ENCODE assay signal across 8 mouse cellular contexts in the genomic region with DNA sequence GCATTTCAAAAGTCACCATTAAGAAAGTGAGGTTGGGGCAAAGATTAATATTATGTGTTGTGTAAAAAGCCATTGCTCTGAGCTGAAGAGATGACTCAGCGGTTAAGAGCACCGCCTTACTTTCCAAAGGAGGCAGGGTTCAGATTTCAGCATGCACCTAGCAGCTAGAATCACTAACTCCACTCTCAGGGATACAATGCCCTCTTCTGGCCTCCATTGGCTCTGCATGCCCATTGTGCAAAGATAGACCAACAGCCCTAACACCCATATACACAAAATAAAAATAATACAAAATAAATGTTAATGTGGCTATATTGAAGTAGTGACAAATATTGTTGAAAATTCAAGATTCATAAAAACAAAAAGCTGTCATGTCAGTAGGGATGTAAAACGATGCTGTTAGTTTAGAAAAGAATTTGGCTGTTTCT. TPM values are rescaled to one million over a fixed set of nuclear protein-coding genes. Genes with fewer than 3 reads are reported as not detected.
DNase-seq lines count a peak whose midpoint lies in the region; ATAC-seq lines count a peak whose summit lies in the region.

No protein-coding gene starts in this region.

- no peak for ATAC-seq in forebrain, embryonic 11.5 days (replicated peaks; ENCODE audit: low FRiP score)
- ATAC-seq in forebrain, embryonic 16.5 days = no peak
- peak; percentile 69 for ATAC-seq in megakaryocyte-erythroid progenitor cell, adult 5-6 weeks (replicated peaks; ENCODE audit: low FRiP score, low TSS enrichment, poor library complexity, severe bottlenecking)

- H3K9ac ChIP-seq in forebrain, embryonic 11.5 days (ENCODE audit: low read length) = no peak overlapping the region
- no peak overlapping the region for H3K9ac ChIP-seq in forebrain, embryonic 16.5 days (replicated peaks; ENCODE audit: low read depth, low read length)

- no peak overlapping the region for H3K27ac ChIP-seq in forebrain, embryonic 11.5 days (ENCODE audit: low read depth, low read length)
- no peak overlapping the region for H3K27ac ChIP-seq in forebrain, embryonic 16.5 days (ENCODE audit: low read length)
- no peak overlapping the region for H3K27ac ChIP-seq in embryonic facial prominence, embryonic 10.5 days (replicated peaks)

- H3K27me3 ChIP-seq in forebrain, embryonic 11.5 days (ENCODE audit: control insufficient read depth, insufficient read depth, low read length) = no peaks in the 10 kb centered on the region
- H3K27me3 ChIP-seq in forebrain, embryonic 16.5 days (replicated peaks; ENCODE audit: control insufficient read depth, insufficient read depth, low read length) = 0 out of 2 replicates have a peak, but pooled peaks cover 4% of the 10 kb centered on the region
- H3K27me3 ChIP-seq in embryonic facial prominence, embryonic 10.5 days (replicated peaks; ENCODE audit: low read depth, poor library complexity, severe bottlenecking) = no peaks in the 10 kb centered on the region

- WGBS in forebrain, embryonic 11.5 days = 25% methylated on average over 3 of the region's 3 CpGs
- WGBS in forebrain, embryonic 16.5 days = 28% methylated on average over 3 of the region's 3 CpGs
- WGBS in embryonic facial prominence, embryonic 10.5 days = 23% methylated on average over 3 of the region's 3 CpGs

- H3K4me2 ChIP-seq in forebrain, embryonic 11.5 days (ENCODE audit: low read depth, low read length, severe bottlenecking) = no peak overlapping the region
- no peak overlapping the region for H3K4me2 ChIP-seq in forebrain, embryonic 16.5 days (ENCODE audit: low read length)

- no peak overlapping the region for H3K4me3 ChIP-seq in forebrain, embryonic 11.5 days (ENCODE audit: low read depth, low read length)
- H3K4me3 ChIP-seq in forebrain, embryonic 16.5 days (replicated peaks; ENCODE audit: low read length) = no peak overlapping the region
- no peak overlapping the region for H3K4me3 ChIP-seq in embryonic facial prominence, embryonic 10.5 days

- H3K4me1 ChIP-seq in forebrain, embryonic 11.5 days (replicated peaks; ENCODE audit: control insufficient read depth, insufficient read depth, low read length) = peaks cover 8% of the 10 kb centered on the region; the same call in 1 of the 2 replicates
- peaks cover 15% of the 10 kb centered on the region for H3K4me1 ChIP-seq in forebrain, embryonic 16.5 days (replicated peaks; ENCODE audit: control insufficient read depth, insufficient read depth, low read length)
- peaks cover 17% of the 10 kb centered on the region for H3K4me1 ChIP-seq in embryonic facial prominence, embryonic 10.5 days

- no peaks in the 10 kb centered on the region for H3K36me3 ChIP-seq in forebrain, embryonic 11.5 days (ENCODE audit: control insufficient read depth, insufficient read depth, low read length)
- no peaks in the 10 kb centered on the region for H3K36me3 ChIP-seq in forebrain, embryonic 16.5 days (ENCODE audit: control insufficient read depth, insufficient read depth)
- peaks cover 10% of the 10 kb centered on the region for H3K36me3 ChIP-seq in embryonic facial prominence, embryonic 10.5 days (replicated peaks)

- no peaks in the 10 kb centered on the region for H3K9me3 ChIP-seq in forebrain, embryonic 11.5 days (ENCODE audit: control insufficient read depth, low read length)
- no peaks in the 10 kb centered on the region for H3K9me3 ChIP-seq in forebrain, embryonic 16.5 days (ENCODE audit: control insufficient read depth, low read length)
- no peaks in the 10 kb centered on the region for H3K9me3 ChIP-seq in embryonic facial prominence, embryonic 10.5 days

- peak; percentile 65 for DNase-seq in forebrain, embryonic 11.5 days (ENCODE audit: low spot score)
- peak; percentile 87 for DNase-seq in adrenal gland, postnatal 14 days
- DNase-seq in embryonic facial prominence, embryonic 10.5 days (ENCODE audit: low spot score) = peak; percentile 75
- DNase-seq in heart, postnatal 4 days = peak; percentile 82
- DNase-seq in left cerebral cortex, adult 18-20 months (ENCODE audit: low spot score in 2 of 2) = peak; percentile 55 to 57
- DNase-seq in spleen, postnatal 14 days (ENCODE audit: low spot score in 2 of 2) = peak; percentile 57 to 77

RNA-seq across cellular contexts. Expression of a gene that starts 1.4 kb away (rescaled TPM):
- 32.0 and 32.6 TPM in 2 replicates for polyA plus RNA-seq in forebrain, embryonic 11.5 days (2014; fragmentation: Nextera tagmentation; extraction: Ambion mirVana)
- polyA plus RNA-seq in forebrain, embryonic 16.5 days (2015; fragmentation: Nextera tagmentation; extraction: Ambion mirVana) = 38.5 and 42.7 TPM in 2 replicates
- 89.5 and 100 TPM in 2 replicates for total RNA-seq in adrenal gland, postnatal 14 days (2021)
- 23.2 and 23.7 TPM in 2 replicates for polyA plus RNA-seq in embryonic facial prominence, embryonic 10.5 days (2016; fragmentation: Nextera tagmentation; extraction: Ambion mirVana)
- total RNA-seq in heart, postnatal 4 days (2021) = 10 to 100 TPM; 33.9 to 41.6 TPM
- 10 to 100 TPM; 66.7 to 69.0 TPM for total RNA-seq in left cerebral cortex, adult 18-20 months (2021)
- 58.0 and 64.3 TPM in 2 replicates for total RNA-seq in megakaryocyte-erythroid progenitor cell, adult 5-6 weeks (2014; fragmentation: Nextera tagmentation)
- total RNA-seq in megakaryocyte-erythroid progenitor cell, adult 5-6 weeks (2017) = 40.6 and 50.2 TPM in 2 replicates

RNA-seq across cellular contexts. Expression of a gene that starts 13.4 kb away (rescaled TPM):
- polyA plus RNA-seq in forebrain, embryonic 11.5 days (2014; fragmentation: Nextera tagmentation; extraction: Ambion mirVana) = not detected in 2 replicates
- polyA plus RNA-seq in forebrain, embryonic 16.5 days (2015; fragmentation: Nextera tagmentation; extraction: Ambion mirVana) = not detected in 2 replicates
- total RNA-seq in adrenal gland, postnatal 14 days (2021) = 2.2 and 14.5 TPM in 2 replicates
- not detected in 2 replicates for polyA plus RNA-seq in embryonic facial prominence, embryonic 10.5 days (2016; fragmentation: Nextera tagmentation; extraction: Ambion mirVana)
- under 1 TPM; 0.43 to 0.48 TPM for total RNA-seq in heart, postnatal 4 days (2021)
- total RNA-seq in left cerebral cortex, adult 18-20 months (2021) = not detected
- total RNA-seq in megakaryocyte-erythroid progenitor cell, adult 5-6 weeks (2014; fragmentation: Nextera tagmentation) = 2.3 and 17.7 TPM in 2 replicates
- 2.6 and 14.6 TPM in 2 replicates for total RNA-seq in megakaryocyte-erythroid progenitor cell, adult 5-6 weeks (2017)

RNA-seq across cellular contexts. Expression of a gene that starts 14.8 kb away (rescaled TPM):
- polyA plus RNA-seq in forebrain, embryonic 11.5 days (2014; fragmentation: Nextera tagmentation; extraction: Ambion mirVana) = not detected in 2 replicates
- not detected in 2 replicates for polyA plus RNA-seq in forebrain, embryonic 16.5 days (2015; fragmentation: Nextera tagmentation; extraction: Ambion mirVana)
- total RNA-seq in adrenal gland, postnatal 14 days (2021) = 1.5 and 12.5 TPM in 2 replicates
- polyA plus RNA-seq in embryonic facial prominence, embryonic 10.5 days (2016; fragmentation: Nextera tagmentation; extraction: Ambion mirVana) = not detected in 2 replicates
- total RNA-seq in heart, postnatal 4 days (2021) = under 1 TPM in 1 of 2 experiments, not detected in 1; 0.36 TPM
- not detected for total RNA-seq in left cerebral cortex, adult 18-20 months (2021)
- total RNA-seq in megakaryocyte-erythroid progenitor cell, adult 5-6 weeks (2014; fragmentation: Nextera tagmentation) = 5.5 and 24.0 TPM in 2 replicates
- total RNA-seq in megakaryocyte-erythroid progenitor cell, adult 5-6 weeks (2017) = not detected in 2 replicates

RNA-seq across cellular contexts. Expression of a gene that starts 42.6 kb away (rescaled TPM):
- polyA plus RNA-seq in forebrain, embryonic 11.5 days (2014; fragmentation: Nextera tagmentation; extraction: Ambion mirVana) = not detected in 2 replicates
- not detected in 2 replicates for polyA plus RNA-seq in forebrain, embryonic 16.5 days (2015; fragmentation: Nextera tagmentation; extraction: Ambion mirVana)
- total RNA-seq in adrenal gland, postnatal 14 days (2021) = 1.8 and 19.1 TPM in 2 replicates
- not detected in 2 replicates for polyA plus RNA-seq in embryonic facial prominence, embryonic 10.5 days (2016; fragmentation: Nextera tagmentation; extraction: Ambion mirVana)
- under 1 TPM; 0.81 to 0.88 TPM for total RNA-seq in heart, postnatal 4 days (2021)
- not detected for total RNA-seq in left cerebral cortex, adult 18-20 months (2021)
- total RNA-seq in megakaryocyte-erythroid progenitor cell, adult 5-6 weeks (2014; fragmentation: Nextera tagmentation) = 10.5 and 20.5 TPM in 2 replicates
- not detected in 2 replicates for total RNA-seq in megakaryocyte-erythroid progenitor cell, adult 5-6 weeks (2017)

RNA-seq across cellular contexts. Expression of a gene that starts 46.3 kb away (rescaled TPM):
- 496 and 546 TPM in 2 replicates for polyA plus RNA-seq in forebrain, embryonic 11.5 days (2014; fragmentation: Nextera tagmentation; extraction: Ambion mirVana)
- 638 and 661 TPM in 2 replicates for polyA plus RNA-seq in forebrain, embryonic 16.5 days (2015; fragmentation: Nextera tagmentation; extraction: Ambion mirVana)
- 638 TPM in 2 replicates for total RNA-seq in adrenal gland, postnatal 14 days (2021)
- polyA plus RNA-seq in embryonic facial prominence, embryonic 10.5 days (2016; fragmentation: Nextera tagmentation; extraction: Ambion mirVana) = 499 and 516 TPM in 2 replicates
- 1,000 to 10,000 TPM; 1,050 to 1,223 TPM for total RNA-seq in heart, postnatal 4 days (2021)
- 100 to 1,000 TPM; 316 to 362 TPM for total RNA-seq in left cerebral cortex, adult 18-20 months (2021)
- total RNA-seq in megakaryocyte-erythroid progenitor cell, adult 5-6 weeks (2014; fragmentation: Nextera tagmentation) = 751 and 827 TPM in 2 replicates
- 149 and 255 TPM in 2 replicates for total RNA-seq in megakaryocyte-erythroid progenitor cell, adult 5-6 weeks (2017)
